Mouse (Mus musculus): ENCODE data around the gene Grik2. TPM values are rescaled to one million over a fixed set of nuclear protein-coding genes. Genes with fewer than 3 reads are reported as not detected.
"Not testable (repeated sequence)": the region's sequence is repeated elsewhere in the genome, so short reads cannot be mapped to it uniquely, and the experiment has no call there.

The Grik2 gene
- polyA plus RNA-seq, 1 experiment from 2014 or later: 2.4 TPM

GRCm38 (mm10) chr10:49453535-49453934 lies 335.0 kb downstream of the Grik2 start:
- ATAC-seq (ENCODE audit: insufficient number of reproducible peaks, low FRiP score, low TSS enrichment, low read depth): no peak
- no peaks in the 10 kb centered on the region for H3K27me3 ChIP-seq
- no peak overlapping the region for H3K4me3 ChIP-seq
- H3K36me3 ChIP-seq: no peaks in the 10 kb centered on the region
- H3K4me1 ChIP-seq: no peaks in the 10 kb centered on the region
- no peak overlapping the region for H3K9ac ChIP-seq
- H3K27ac ChIP-seq: no peak overlapping the region
- no peak overlapping the region for H3K4me2 ChIP-seq
- H3K9me3 ChIP-seq: no peaks in the 10 kb centered on the region

DNA sequence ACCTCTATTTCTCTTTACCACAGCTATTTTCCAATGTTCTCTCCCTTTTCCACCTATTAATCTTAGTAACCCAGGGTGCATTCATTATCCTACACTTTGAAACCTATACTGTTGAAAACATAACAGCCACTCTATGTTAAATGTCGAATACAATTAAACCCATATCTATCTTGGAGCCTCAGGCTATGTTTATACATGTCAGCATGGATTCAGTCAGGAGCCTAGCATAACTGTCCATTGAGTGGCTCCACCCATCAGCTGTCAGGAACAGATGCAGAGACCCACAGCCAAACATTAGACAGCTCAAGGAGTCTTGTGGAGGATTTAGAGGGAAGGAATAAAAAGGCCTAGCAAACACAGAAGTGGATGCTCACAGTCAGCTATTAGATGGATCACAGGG lies 347.2 kb downstream of the Grik2 start:
- no peak overlapping the region for H3K4me2 ChIP-seq
- H3K9me3 ChIP-seq: no peaks in the 10 kb centered on the region
- no peaks in the 10 kb centered on the region for H3K27me3 ChIP-seq
- H3K4me1 ChIP-seq: no peaks in the 10 kb centered on the region
- no peak for ATAC-seq (ENCODE audit: insufficient number of reproducible peaks, low FRiP score, low TSS enrichment, low read depth)
- WGBS: 79% methylated on average over 1 of the region's 1 CpGs
- H3K9ac ChIP-seq: no peak overlapping the region
- no peak overlapping the region for H3K27ac ChIP-seq
- H3K4me3 ChIP-seq: no peak overlapping the region
- H3K36me3 ChIP-seq: no peaks in the 10 kb centered on the region

GRCm38 (mm10) chr10:49437057-49437456 lies 351.5 kb downstream of the Grik2 start:
- H3K36me3 ChIP-seq: no peaks in the 10 kb centered on the region
- no peak overlapping the region for H3K4me2 ChIP-seq
- no peak overlapping the region for H3K27ac ChIP-seq
- H3K4me1 ChIP-seq: no peaks in the 10 kb centered on the region
- H3K27me3 ChIP-seq: no peaks in the 10 kb centered on the region
- ATAC-seq (ENCODE audit: insufficient number of reproducible peaks, low FRiP score, low TSS enrichment, low read depth): no peak
- 64% methylated on average over 2 of the region's 2 CpGs for WGBS
- no peak overlapping the region for H3K4me3 ChIP-seq
- H3K9me3 ChIP-seq: no peaks in the 10 kb centered on the region
- H3K9ac ChIP-seq: no peak overlapping the region

GRCm38 (mm10) chr10:49436301-49436700 lies 352.3 kb downstream of the Grik2 start:
- H3K4me3 ChIP-seq: no peak overlapping the region
- H3K4me2 ChIP-seq: no peak overlapping the region
- no peak overlapping the region for H3K9ac ChIP-seq
- H3K9me3 ChIP-seq: no peaks in the 10 kb centered on the region
- 60% methylated on average over 2 of the region's 2 CpGs for WGBS
- H3K27me3 ChIP-seq: no peaks in the 10 kb centered on the region
- H3K4me1 ChIP-seq: no peaks in the 10 kb centered on the region
- no peaks in the 10 kb centered on the region for H3K36me3 ChIP-seq
- ATAC-seq (ENCODE audit: insufficient number of reproducible peaks, low FRiP score, low TSS enrichment, low read depth): no peak
- H3K27ac ChIP-seq: no peak overlapping the region

GRCm38 (mm10) chr10:49432825-49433224 lies 355.7 kb downstream of the Grik2 start:
- Histone ChIP-seq H3K9ac (no peak overlapping the region), H3K4me3 (no peak overlapping the region), H3K4me1 (no peaks in the 10 kb centered on the region), H3K4me2 (no peak overlapping the region), H3K27ac (no peak overlapping the region), H3K9me3 (no peaks in the 10 kb centered on the region), H3K27me3 (no peaks in the 10 kb centered on the region), H3K36me3 (no peaks in the 10 kb centered on the region)
- ATAC-seq (ENCODE audit: insufficient number of reproducible peaks, low FRiP score, low TSS enrichment, low read depth): no peak
- WGBS: 75% methylated on average over 2 of the region's 2 CpGs

GRCm38 (mm10) chr10:49417206-49417605 lies 371.4 kb downstream of the Grik2 start:
- not testable (repeated sequence) for H3K4me3 ChIP-seq; H3K9ac ChIP-seq; H3K36me3 ChIP-seq; H3K27ac ChIP-seq; H3K4me2 ChIP-seq; H3K9me3 ChIP-seq; H3K4me1 ChIP-seq; H3K27me3 ChIP-seq; ATAC-seq (ENCODE audit: insufficient number of reproducible peaks, low FRiP score, low TSS enrichment, low read depth)
- WGBS: 86% methylated on average over 1 of the region's 1 CpGs

DNA sequence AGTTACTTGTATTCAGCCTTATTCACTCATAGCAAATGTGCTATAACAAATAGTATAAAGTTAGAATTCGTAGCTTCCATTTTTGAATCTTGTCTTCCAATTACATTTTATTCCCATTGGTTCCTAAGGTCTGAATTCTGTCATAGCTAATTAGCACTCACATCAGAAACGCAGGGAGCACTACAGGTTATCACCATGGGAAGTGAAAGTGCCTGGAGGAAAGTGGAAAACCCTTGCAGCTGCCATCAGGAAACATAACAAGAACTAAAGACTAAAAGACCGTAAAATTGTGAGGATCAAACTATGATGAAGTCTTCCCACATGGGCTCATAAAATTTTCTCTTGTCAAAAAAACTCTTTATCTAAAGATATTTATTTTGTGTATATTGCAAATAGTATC lies 405.6 kb downstream of the Grik2 start:
- H3K4me1 ChIP-seq: no peaks in the 10 kb centered on the region
- H3K4me2 ChIP-seq: no peak overlapping the region
- H3K27me3 ChIP-seq: no peaks in the 10 kb centered on the region
- H3K36me3 ChIP-seq: no peaks in the 10 kb centered on the region
- WGBS: 57% methylated on average over 3 of the region's 3 CpGs
- no peak overlapping the region for H3K9ac ChIP-seq
- no peaks in the 10 kb centered on the region for H3K9me3 ChIP-seq
- H3K27ac ChIP-seq: no peak overlapping the region
- no peak for ATAC-seq (ENCODE audit: insufficient number of reproducible peaks, low FRiP score, low TSS enrichment, low read depth)
- H3K4me3 ChIP-seq: no peak overlapping the region

GRCm38 (mm10) chr10:49381852-49382251 lies 406.7 kb downstream of the Grik2 start:
- ATAC-seq (ENCODE audit: insufficient number of reproducible peaks, low FRiP score, low TSS enrichment, low read depth): no peak

DNA sequence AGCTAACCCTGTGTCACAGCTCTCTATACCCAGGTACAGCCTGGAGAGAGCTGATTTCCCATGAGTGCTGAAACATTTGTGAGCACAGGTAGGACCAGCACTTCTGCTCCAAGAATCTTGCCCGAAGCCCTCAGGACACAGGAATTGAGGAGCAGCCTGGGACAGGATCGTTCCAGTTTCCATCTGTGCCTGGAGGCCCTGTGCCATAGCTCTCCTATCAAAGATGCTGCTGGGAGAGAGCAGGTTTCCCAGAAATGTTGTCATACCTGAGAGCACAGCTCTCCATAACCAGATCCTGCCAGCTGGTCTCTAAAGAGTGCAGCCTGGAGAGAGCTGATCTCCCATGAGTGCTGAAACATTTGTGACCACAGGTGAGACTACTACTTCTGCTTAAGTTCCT lies 420.0 kb downstream of the Grik2 start:
- no peak overlapping the region for H3K27ac ChIP-seq
- no peak overlapping the region for H3K9ac ChIP-seq
- ATAC-seq (ENCODE audit: insufficient number of reproducible peaks, low FRiP score, low TSS enrichment, low read depth): no peak
- H3K36me3 ChIP-seq: no peaks in the 10 kb centered on the region
- 86% methylated on average over 2 of the region's 2 CpGs for WGBS
- no peak overlapping the region for H3K4me3 ChIP-seq
- no peaks in the 10 kb centered on the region for H3K27me3 ChIP-seq
- no peaks in the 10 kb centered on the region for H3K4me1 ChIP-seq
- no peaks in the 10 kb centered on the region for H3K9me3 ChIP-seq
- no peak overlapping the region for H3K4me2 ChIP-seq

More at GRCm38 (mm10) chr10:49381852-49382251, 406.7 kb downstream of the Grik2 start:
- Histone ChIP-seq H3K9ac (no peak overlapping the region), H3K4me3 (no peak overlapping the region), H3K4me2 (no peak overlapping the region), H3K27me3 (no peaks in the 10 kb centered on the region), H3K27ac (no peak overlapping the region), H3K36me3 (no peaks in the 10 kb centered on the region), H3K4me1 (no peaks in the 10 kb centered on the region), H3K9me3 (no peaks in the 10 kb centered on the region)
- WGBS: 39% methylated on average over 2 of the region's 2 CpGs

- H3K4me1 ChIP-seq: no peaks in the 10 kb centered on the region
- H3K4me2 ChIP-seq: no peak overlapping the region
- no peaks in the 10 kb centered on the region for H3K36me3 ChIP-seq
- no peaks in the 10 kb centered on the region for H3K27me3 ChIP-seq
- no peak overlapping the region for H3K4me3 ChIP-seq
- no peak overlapping the region for H3K27ac ChIP-seq
- no peaks in the 10 kb centered on the region for H3K9me3 ChIP-seq
- no peak for ATAC-seq (ENCODE audit: insufficient number of reproducible peaks, low FRiP score, low TSS enrichment, low read depth)
- no peak overlapping the region for H3K9ac ChIP-seq
Observed at GRCm38 (mm10) chr10:49365262-49365661, 423.3 kb downstream of the Grik2 start.

- Histone ChIP-seq H3K36me3 (no peaks in the 10 kb centered on the region), H3K9ac (no peak overlapping the region), H3K4me1 (no peaks in the 10 kb centered on the region), H3K9me3 (no peaks in the 10 kb centered on the region), H3K27ac (no peak overlapping the region), H3K4me2 (no peak overlapping the region), H3K27me3 (no peaks in the 10 kb centered on the region), H3K4me3 (no peak overlapping the region)
- ATAC-seq (ENCODE audit: insufficient number of reproducible peaks, low FRiP score, low TSS enrichment, low read depth): no peak
Observed at GRCm38 (mm10) chr10:49322413-49322812, 466.2 kb downstream of the Grik2 start.

- ATAC-seq (ENCODE audit: insufficient number of reproducible peaks, low FRiP score, low TSS enrichment, low read depth): no peak
- no peak overlapping the region for H3K9ac ChIP-seq
- no peaks in the 10 kb centered on the region for H3K36me3 ChIP-seq
- no peaks in the 10 kb centered on the region for H3K27me3 ChIP-seq
- no peak overlapping the region for H3K4me3 ChIP-seq
- no peak overlapping the region for H3K27ac ChIP-seq
- H3K4me2 ChIP-seq: no peak overlapping the region
- no peaks in the 10 kb centered on the region for H3K4me1 ChIP-seq
- WGBS: 67% methylated on average over 2 of the region's 2 CpGs
- no peaks in the 10 kb centered on the region for H3K9me3 ChIP-seq
Observed at GRCm38 (mm10) chr10:49319880-49320279, 468.7 kb downstream of the Grik2 start.

DNA sequence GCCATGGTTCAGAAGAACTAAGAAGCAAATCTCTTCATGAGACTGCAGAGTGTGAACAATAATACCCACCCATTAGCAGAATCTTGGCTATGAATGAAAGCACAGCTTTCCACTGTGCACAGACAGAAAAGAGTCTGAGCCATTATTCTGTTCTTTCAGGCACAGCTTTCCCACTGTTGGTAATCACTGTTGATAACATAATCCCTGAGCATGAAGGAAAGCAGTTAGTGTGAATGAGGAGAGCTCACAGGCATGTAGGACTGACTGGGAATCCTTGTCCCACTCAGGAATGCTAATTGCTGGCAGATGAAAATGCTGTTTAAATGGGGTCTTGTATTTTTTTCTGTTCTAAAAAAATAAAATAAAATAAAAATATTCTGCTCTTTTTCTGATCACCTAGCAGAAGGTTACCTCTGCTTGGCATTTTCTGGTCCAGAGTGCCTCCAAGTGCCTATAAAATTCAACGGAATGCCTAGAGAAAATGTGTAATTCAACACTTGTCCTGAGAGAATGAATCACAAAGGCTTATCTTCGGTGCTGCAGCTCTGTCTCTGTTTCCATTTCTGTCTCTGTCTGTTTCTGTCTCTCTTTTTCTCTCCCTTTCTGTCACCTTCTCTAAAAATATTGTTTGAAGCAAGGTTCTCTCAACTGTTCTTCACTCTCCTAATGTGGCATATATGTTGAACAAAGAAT lies 532.2 kb downstream of the Grik2 start:
- Histone ChIP-seq H3K4me1 (no peaks in the 10 kb centered on the region), H3K27ac (no peak overlapping the region), H3K27me3 (no peaks in the 10 kb centered on the region), H3K9ac (no peak overlapping the region), H3K4me2 (no peak overlapping the region), H3K4me3 (no peak overlapping the region), H3K9me3 (no peaks in the 10 kb centered on the region), H3K36me3 (no peaks in the 10 kb centered on the region)
- WGBS: 21% methylated on average over 2 of the region's 2 CpGs
- ATAC-seq (ENCODE audit: insufficient number of reproducible peaks, low FRiP score, low TSS enrichment, low read depth): no peak

Measured in limb, embryonic 15.5 days (tissue).